Mouse (Mus musculus): ENCODE results near the gene Zkscan6. TPM values are rescaled to one million over a fixed set of nuclear protein-coding genes. Genes with fewer than 3 reads are reported as not detected.

The Zkscan6 gene
- polyA plus RNA-seq, 1 experiment from 2014 or later = 17.3 TPM

- H3K4me1 ChIP-seq (replicated peaks; ENCODE audit: control insufficient read depth, insufficient read depth, low read length) = peaks cover 4% of the 10 kb centered on the region; the same call in 1 of the 2 replicates
- no peak overlapping the region for H3K4me2 ChIP-seq (replicated peaks)
- no peaks in the 10 kb centered on the region; the same call in none of the 2 replicates for H3K36me3 ChIP-seq (replicated peaks; ENCODE audit: control insufficient read depth, insufficient read depth)
- no peak overlapping the region for H3K9ac ChIP-seq
- DNase-seq (ENCODE audit: low spot score) = no peak
- no peak overlapping the region for H3K4me3 ChIP-seq (replicated peaks; ENCODE audit: low read length)
- no peak for ATAC-seq (ENCODE audit: low FRiP score)
- H3K27me3 ChIP-seq (ENCODE audit: control insufficient read depth, insufficient read depth, low read length) = no peaks in the 10 kb centered on the region
- WGBS = 82% methylated on average over 5 of the region's 5 CpGs
- H3K27ac ChIP-seq = no peak overlapping the region
- no peaks in the 10 kb centered on the region for H3K9me3 ChIP-seq (ENCODE audit: control insufficient read depth, low read length)
These were observed 29.2 kb upstream of the Zkscan6 start for GRCm38 (mm10) chr11:65777810-65778209.

DNA sequence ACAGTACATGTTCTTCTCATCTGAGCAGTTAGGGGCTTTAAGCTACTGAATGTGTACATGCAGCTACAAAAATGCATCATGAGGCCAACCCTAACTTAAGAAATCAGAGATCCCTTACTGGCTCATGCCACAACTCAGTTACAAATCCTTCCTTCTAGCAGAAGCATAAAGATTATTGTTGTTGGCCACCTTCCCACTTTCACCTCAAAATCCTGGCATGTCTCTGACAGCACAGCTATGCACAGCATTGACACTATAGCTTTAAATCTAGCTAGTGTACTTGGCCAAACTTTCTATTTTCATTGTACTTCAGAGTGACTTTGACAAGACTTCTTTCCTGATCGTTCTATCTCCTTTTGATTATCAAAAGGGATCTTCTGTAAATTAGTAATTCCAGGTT lies 27.9 kb upstream of the Zkscan6 start:
- Histone ChIP-seq H3K27me3 (ENCODE audit: control insufficient read depth, insufficient read depth, low read length) (no peaks in the 10 kb centered on the region), H3K9me3 (ENCODE audit: control insufficient read depth, low read length) (no peaks in the 10 kb centered on the region), H3K36me3 (replicated peaks; ENCODE audit: control insufficient read depth, insufficient read depth) (no peaks in the 10 kb centered on the region; the same call in none of the 2 replicates), H3K4me2 (replicated peaks) (no peak overlapping the region), H3K4me1 (replicated peaks; ENCODE audit: control insufficient read depth, insufficient read depth, low read length) (no peaks in the 10 kb centered on the region; the same call in 1 of the 2 replicates), H3K27ac (no peak overlapping the region), H3K9ac (no peak overlapping the region), H3K4me3 (replicated peaks; ENCODE audit: low read length) (no peak overlapping the region)
- no peak for ATAC-seq (ENCODE audit: low FRiP score)
- DNase-seq (ENCODE audit: low spot score) = no peak
- WGBS = 91% methylated on average over 1 of the region's 1 CpGs

DNA sequence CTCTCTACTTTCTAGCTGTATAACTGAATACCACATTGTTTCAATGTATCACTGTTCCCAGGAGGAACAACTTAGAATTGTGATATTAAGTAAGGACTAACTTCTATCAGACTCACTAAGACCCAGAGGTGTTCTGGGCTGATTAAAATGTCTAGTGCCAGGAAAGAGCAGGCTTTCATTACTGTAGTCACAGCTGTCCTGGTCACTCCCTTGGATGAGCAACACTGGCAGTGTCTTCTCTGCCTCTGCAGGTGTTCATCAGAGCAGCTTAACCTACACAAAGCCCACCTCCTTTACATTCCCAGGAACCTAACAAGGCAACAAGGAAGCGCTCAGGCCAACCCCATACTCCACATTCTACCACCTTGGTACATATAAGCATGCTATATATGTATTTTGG lies 27.4 kb upstream of the Zkscan6 start:
- DNase-seq (ENCODE audit: low spot score) (no peak), ATAC-seq (ENCODE audit: low FRiP score) (no peak)
- 97% methylated on average over 1 of the region's 1 CpGs for WGBS
- H3K9ac ChIP-seq = no peak overlapping the region
- H3K4me2 ChIP-seq (replicated peaks) = no peak overlapping the region
- H3K27me3 ChIP-seq (ENCODE audit: control insufficient read depth, insufficient read depth, low read length) = no peaks in the 10 kb centered on the region
- H3K9me3 ChIP-seq (ENCODE audit: control insufficient read depth, low read length) = no peaks in the 10 kb centered on the region
- H3K4me1 ChIP-seq (replicated peaks; ENCODE audit: control insufficient read depth, insufficient read depth, low read length) = no peaks in the 10 kb centered on the region; the same call in 1 of the 2 replicates
- no peak overlapping the region for H3K27ac ChIP-seq
- no peak overlapping the region for H3K4me3 ChIP-seq (replicated peaks; ENCODE audit: low read length)
- no peaks in the 10 kb centered on the region; the same call in none of the 2 replicates for H3K36me3 ChIP-seq (replicated peaks; ENCODE audit: control insufficient read depth, insufficient read depth)

GRCm38 (mm10) chr11:65781596-65781995 lies 25.4 kb upstream of the Zkscan6 start:
- H3K4me2 ChIP-seq (replicated peaks) = no peak overlapping the region
- ATAC-seq (ENCODE audit: low FRiP score) = no peak
- H3K36me3 ChIP-seq (replicated peaks; ENCODE audit: control insufficient read depth, insufficient read depth) = no peaks in the 10 kb centered on the region; the same call in none of the 2 replicates
- H3K27ac ChIP-seq = no peak overlapping the region
- no peaks in the 10 kb centered on the region for H3K9me3 ChIP-seq (ENCODE audit: control insufficient read depth, low read length)
- no peaks in the 10 kb centered on the region for H3K27me3 ChIP-seq (ENCODE audit: control insufficient read depth, insufficient read depth, low read length)
- WGBS = 87% methylated on average over 3 of the region's 3 CpGs
- no peak overlapping the region for H3K4me3 ChIP-seq (replicated peaks; ENCODE audit: low read length)
- no peak for DNase-seq (ENCODE audit: low spot score)
- H3K9ac ChIP-seq = no peak overlapping the region
- H3K4me1 ChIP-seq (replicated peaks; ENCODE audit: control insufficient read depth, insufficient read depth, low read length) = peaks cover 10% of the 10 kb centered on the region

DNA sequence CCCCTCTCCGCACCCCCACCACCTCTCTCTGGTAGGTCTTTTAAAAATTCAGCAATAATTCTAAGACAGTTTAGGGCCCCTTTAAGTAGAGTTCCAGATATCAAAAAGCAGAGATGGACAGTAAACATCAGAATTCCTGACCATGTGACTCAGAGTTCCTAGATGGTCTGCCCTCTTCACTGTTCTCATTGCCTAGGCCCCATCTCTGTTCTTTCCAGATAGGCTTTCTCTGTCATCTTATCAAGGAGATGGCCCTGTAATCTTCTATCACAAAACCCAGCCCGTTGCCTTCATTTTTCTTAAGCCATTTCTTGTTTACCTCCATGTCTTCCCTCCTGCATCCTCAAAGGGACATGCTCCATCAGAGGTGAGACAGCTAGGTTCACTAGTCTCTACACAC lies 20.8 kb upstream of the Zkscan6 start:
- Histone ChIP-seq H3K9ac (no peak overlapping the region), H3K4me3 (replicated peaks; ENCODE audit: low read length) (no peak overlapping the region), H3K27ac (no peak overlapping the region), H3K27me3 (ENCODE audit: control insufficient read depth, insufficient read depth, low read length) (no peaks in the 10 kb centered on the region), H3K36me3 (replicated peaks; ENCODE audit: control insufficient read depth, insufficient read depth) (no peaks in the 10 kb centered on the region), H3K9me3 (ENCODE audit: control insufficient read depth, low read length) (no peaks in the 10 kb centered on the region), H3K4me2 (replicated peaks) (peak overlapping the region; percentile 75), H3K4me1 (replicated peaks; ENCODE audit: control insufficient read depth, insufficient read depth, low read length) (peaks cover 17% of the 10 kb centered on the region)
- 91% methylated on average over 2 of the region's 2 CpGs for WGBS
- DNase-seq (ENCODE audit: low spot score) = no peak
- ATAC-seq (ENCODE audit: low FRiP score) = no peak

GRCm38 (mm10) chr11:65787421-65788151 lies 19.4 kb upstream of the Zkscan6 start:
- Histone ChIP-seq H3K9me3 (ENCODE audit: control insufficient read depth, low read length) (no peaks in the 10 kb centered on the region), H3K4me2 (replicated peaks) (peak overlapping the region; percentile 75), H3K27me3 (ENCODE audit: control insufficient read depth, insufficient read depth, low read length) (no peaks in the 10 kb centered on the region), H3K27ac (peak overlapping the region; percentile 90), H3K4me3 (replicated peaks; ENCODE audit: low read length) (peak overlapping the region; percentile 89), H3K36me3 (replicated peaks; ENCODE audit: control insufficient read depth, insufficient read depth) (no peaks in the 10 kb centered on the region), H3K9ac (peak overlapping the region; percentile 96), H3K4me1 (replicated peaks; ENCODE audit: control insufficient read depth, insufficient read depth, low read length) (peaks cover 17% of the 10 kb centered on the region)
- ATAC-seq (ENCODE audit: low FRiP score) (peak; percentile 88), DNase-seq (ENCODE audit: low spot score) (peak; percentile 27)
- under 1% methylated on average over 69 of the region's 71 CpGs for WGBS

GRCm38 (mm10) chr11:65788154-65788553 lies 18.8 kb upstream of the Zkscan6 start, which contains the start of gene Map2k4:
Gene Map2k4, minus strand, starts transcription at chr11:65788297.
- Histone ChIP-seq H3K4me2 (replicated peaks) (peak within 1 kb of the TSS; percentile 75), H3K27ac (peak within 1 kb of the TSS; percentile 90), H3K9ac (peak within 1 kb of the TSS; percentile 96), H3K4me1 (replicated peaks; ENCODE audit: control insufficient read depth, insufficient read depth, low read length) (peaks cover 17% of the 10 kb centered on the region), H3K4me3 (replicated peaks; ENCODE audit: low read length) (peak within 1 kb of the TSS; percentile 89), H3K27me3 (ENCODE audit: control insufficient read depth, insufficient read depth, low read length) (no peaks in the 10 kb centered on the region), H3K9me3 (ENCODE audit: control insufficient read depth, low read length) (no peaks in the 10 kb centered on the region), H3K36me3 (replicated peaks; ENCODE audit: control insufficient read depth, insufficient read depth) (no peaks in the 10 kb centered on the region)
- WGBS = under 1% methylated on average over 36 of the region's 36 CpGs
- DNase-seq (ENCODE audit: low spot score) = peak; percentile 94
- peak; percentile 98 for ATAC-seq (ENCODE audit: low FRiP score)

DNA sequence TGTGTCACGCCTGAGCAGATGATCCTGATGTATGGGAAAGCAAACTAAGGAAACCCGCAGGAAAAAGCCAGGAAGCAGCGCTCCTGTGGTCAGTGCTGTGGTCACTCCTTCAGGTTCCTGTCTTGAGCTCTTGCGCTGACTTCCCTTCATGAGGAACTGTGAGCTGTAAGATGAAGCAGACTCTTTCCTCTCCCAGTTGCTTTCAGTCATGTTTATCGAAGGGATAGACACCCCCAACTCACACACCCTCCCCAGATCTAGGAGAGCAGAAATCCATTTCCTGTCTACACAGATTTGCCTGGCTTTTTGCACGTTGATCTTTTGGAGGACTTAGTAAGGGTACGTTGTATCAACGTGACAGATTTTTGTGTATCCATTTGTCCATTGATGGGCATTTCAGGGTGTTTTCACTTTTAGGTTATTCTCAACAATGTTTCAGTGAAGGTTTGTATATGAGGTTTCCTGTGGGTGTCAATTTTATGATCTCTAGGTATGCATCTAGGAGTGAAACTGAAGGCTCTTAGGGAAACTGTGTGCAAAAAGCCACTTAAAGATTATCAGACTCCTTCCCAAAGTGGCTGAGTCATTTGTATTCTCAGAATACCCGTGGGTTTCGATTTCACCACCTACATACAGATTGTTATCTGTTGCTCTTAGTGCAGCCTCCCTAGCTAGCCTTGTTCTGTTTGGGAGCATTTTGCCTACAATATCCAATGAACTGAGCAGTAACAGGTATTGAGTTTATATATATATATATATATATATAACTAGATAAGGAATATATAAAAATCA lies 12.4 kb upstream of the Zkscan6 start:
- no peak overlapping the region for H3K27ac ChIP-seq
- no peak overlapping the region for H3K4me3 ChIP-seq (replicated peaks; ENCODE audit: low read length)
- H3K27me3 ChIP-seq (ENCODE audit: control insufficient read depth, insufficient read depth, low read length) = no peaks in the 10 kb centered on the region
- H3K9ac ChIP-seq = no peak overlapping the region
- WGBS = 82% methylated on average over 10 of the region's 10 CpGs
- ATAC-seq (ENCODE audit: low FRiP score) = no peak
- no peaks in the 10 kb centered on the region for H3K4me1 ChIP-seq (replicated peaks; ENCODE audit: control insufficient read depth, insufficient read depth, low read length)
- no peak overlapping the region for H3K4me2 ChIP-seq (replicated peaks)
- H3K36me3 ChIP-seq (replicated peaks; ENCODE audit: control insufficient read depth, insufficient read depth) = no peaks in the 10 kb centered on the region
- DNase-seq (ENCODE audit: low spot score) = no peak
- H3K9me3 ChIP-seq (ENCODE audit: control insufficient read depth, low read length) = no peaks in the 10 kb centered on the region

- ATAC-seq (ENCODE audit: low FRiP score) = no peak
- H3K4me2 ChIP-seq (replicated peaks) = no peak overlapping the region
- no peaks in the 10 kb centered on the region for H3K9me3 ChIP-seq (ENCODE audit: control insufficient read depth, low read length)
- no peaks in the 10 kb centered on the region for H3K4me1 ChIP-seq (replicated peaks; ENCODE audit: control insufficient read depth, insufficient read depth, low read length)
- no peaks in the 10 kb centered on the region for H3K27me3 ChIP-seq (ENCODE audit: control insufficient read depth, insufficient read depth, low read length)
- DNase-seq (ENCODE audit: low spot score) = no peak
- H3K4me3 ChIP-seq (replicated peaks; ENCODE audit: low read length) = no peak overlapping the region
- 85% methylated on average over 1 of the region's 1 CpGs for WGBS
- no peak overlapping the region for H3K9ac ChIP-seq
- H3K27ac ChIP-seq = no peak overlapping the region
- H3K36me3 ChIP-seq (replicated peaks; ENCODE audit: control insufficient read depth, insufficient read depth) = no peaks in the 10 kb centered on the region
These were observed 11.1 kb upstream of the Zkscan6 start for GRCm38 (mm10) chr11:65795896-65796295.
